Mouse (Mus musculus) hindbrain, embryonic 12.5 days (tissue): Measurements from ENCODE around the gene Igf1r. TPM values are rescaled to one million over a fixed set of nuclear protein-coding genes. Genes with fewer than 3 reads are reported as not detected.
A peak's percentile ranks its signal among the peaks of the same experiment; 100 is the strongest.

Experiments
- ATAC-seq: fragments of 200-750 bp; cut with Nextera tagmentation; 2 replicates; pipeline ENCODE4 v1.8.0; 2017; ENCODE audit warnings: moderate TSS enrichment; ENCODE audit not compliant: low FRiP score
- H3K27ac ChIP-seq: fragments of 300-500 bp; sonication (generic); 2 replicates; pipeline ENCODE4 v1.5.1; 2016; ENCODE audit warnings: mild to moderate bottlenecking
- H3K27me3 ChIP-seq: fragments of 300-500 bp; sonication (generic); 2 replicates; pipeline ENCODE4 v1.6.1; 2016; ENCODE audit warnings: mild to moderate bottlenecking
- H3K36me3 ChIP-seq: fragments of 300-500 bp; sonication (generic); 2 replicates; pipeline ENCODE4 v1.6.1; 2016; ENCODE audit warnings: mild to moderate bottlenecking
- H3K4me1 ChIP-seq: fragments of 300-500 bp; sonication (generic); 2 replicates; pipeline ENCODE4 v1.6.1; 2016
- H3K4me2 ChIP-seq: fragments of 300-500 bp; sonication (generic); replicated peaks from 2 replicates; pipeline ENCODE4 v1.6.1; 2016; ENCODE audit warnings: mild to moderate bottlenecking
- H3K4me3 ChIP-seq: fragments of 300-500 bp; sonication (generic); 2 replicates; pipeline ENCODE4 v1.5.1; 2016; ENCODE audit warnings: mild to moderate bottlenecking
- H3K9ac ChIP-seq: fragments of 300-500 bp; sonication (generic); 2 replicates; pipeline ENCODE4 v1.6.1; 2016; ENCODE audit warnings: mild to moderate bottlenecking, moderate library complexity
- H3K9me3 ChIP-seq: fragments of 300-500 bp; sonication (generic); replicated peaks from 2 replicates; pipeline ENCODE4 v1.6.1; 2016; ENCODE audit warnings: mild to moderate bottlenecking
- WGBS: fragments of 180-500 bp; shearing (Covaris S2); methylation state at CpG from one replicate; pipeline ENCODE4 v1.1.7; 2016; 5-methylcytosine and 5-hydroxymethylcytosine counted together
- polyA plus RNA-seq: library from polyadenylated mRNA; unstranded; fragments of >200 nt; fragmentation: Nextera tagmentation; extraction: Ambion mirVana; gene quantifications from 2 replicates; pipeline ENCODE4 v1.2.1, GENCODE M21; 2016

Gene Igf1r
- polyA plus RNA-seq, 1 experiment from 2014 or later = 42.3 TPM

DNA sequence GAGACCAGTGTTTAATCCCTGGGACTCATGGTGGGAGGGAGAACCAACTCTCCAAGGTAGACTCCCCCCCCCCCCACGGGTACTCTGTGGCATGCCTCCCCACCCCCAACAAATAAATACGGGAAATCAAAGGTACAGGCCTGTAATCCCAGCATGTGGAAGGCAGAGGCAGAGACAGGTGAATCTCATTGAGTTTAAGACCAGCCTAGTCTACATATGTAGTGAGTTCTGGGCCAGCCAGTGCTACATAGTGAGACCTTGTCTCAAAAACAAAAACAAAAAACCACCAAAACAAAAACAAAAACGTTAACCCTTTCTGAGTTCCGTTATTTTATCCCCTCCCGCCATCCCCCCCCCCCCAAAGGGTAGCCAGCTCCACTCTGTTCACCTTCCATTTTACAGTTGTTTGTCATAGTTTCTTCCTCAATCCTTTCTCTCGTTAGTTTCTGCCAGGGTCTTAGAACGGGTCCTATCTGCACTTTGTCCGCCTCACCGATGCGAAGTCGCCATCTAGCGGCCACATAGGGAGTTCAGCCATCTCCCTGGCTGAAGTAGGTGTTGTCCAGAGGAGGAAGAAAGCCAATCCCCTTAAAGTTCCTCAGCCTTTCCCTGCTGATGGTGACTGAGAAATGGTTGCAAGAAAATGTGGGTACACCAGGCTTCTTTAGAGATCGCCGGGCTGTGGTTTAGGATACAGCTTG is 9.1 kb downstream of the Igf1r start:
- WGBS = 14% methylated on average over 14 of the region's 14 CpGs
- no peak overlapping the region for H3K9ac ChIP-seq

DNA sequence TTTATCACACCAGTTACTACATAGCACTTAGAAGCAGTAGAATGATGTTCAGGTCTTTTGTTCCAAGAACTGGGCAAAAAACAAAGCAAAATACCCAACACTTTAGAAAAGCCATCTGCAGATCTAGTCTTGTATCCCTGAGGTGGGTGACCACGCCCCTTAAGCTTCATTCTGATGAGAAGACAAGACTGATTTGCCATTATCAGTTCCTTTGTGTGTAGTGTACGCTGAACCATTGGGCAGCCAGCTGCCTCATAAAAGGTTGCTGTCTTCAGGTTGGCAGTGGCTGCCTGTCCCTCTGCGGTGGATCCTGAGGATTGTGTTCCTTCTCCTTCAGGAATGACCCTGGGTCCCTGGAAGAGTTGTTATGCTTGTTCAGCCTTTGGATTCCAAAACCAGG is 11.1 kb downstream of the Igf1r start:
- Histone ChIP-seq H3K4me1 (peaks cover 60% of the 10 kb centered on the region), H3K9ac (no peak overlapping the region), H3K27ac (no peak overlapping the region), H3K27me3 (no peaks in the 10 kb centered on the region), H3K4me3 (no peak overlapping the region), H3K4me2 (no peak overlapping the region), H3K9me3 (no peaks in the 10 kb centered on the region), H3K36me3 (no peaks in the 10 kb centered on the region)
- ATAC-seq = no peak
- WGBS = 84% methylated on average over 3 of the region's 3 CpGs

More for the DNA sequence above, 9.1 kb downstream of the Igf1r start:
- ATAC-seq = peak; percentile 49; the same call in 1 of the 2 replicates
- Histone ChIP-seq H3K27ac (no peak overlapping the region), H3K4me2 (no peak overlapping the region), H3K27me3 (no peaks in the 10 kb centered on the region), H3K9me3 (no peaks in the 10 kb centered on the region), H3K4me1 (peaks cover 63% of the 10 kb centered on the region), H3K4me3 (no peak overlapping the region), H3K36me3 (no peaks in the 10 kb centered on the region)

DNA sequence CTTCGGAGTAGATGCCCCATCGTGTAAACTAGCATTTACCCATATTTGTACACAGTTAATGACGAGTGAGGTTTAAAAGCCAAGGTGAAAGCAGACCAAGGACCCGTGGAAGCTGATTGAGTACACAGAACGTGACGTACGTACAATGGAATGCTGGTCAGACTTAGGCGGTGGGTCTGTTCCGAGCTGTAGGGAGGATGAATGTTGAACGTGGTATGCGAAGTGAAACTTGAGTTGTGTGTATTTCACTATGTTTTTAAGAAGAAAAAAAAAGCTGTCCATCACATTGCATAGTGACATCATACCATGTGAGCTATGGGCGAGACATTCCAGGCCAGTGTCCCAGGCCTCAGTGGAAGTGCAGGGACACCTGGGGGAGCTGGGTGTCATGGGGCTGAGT is 15.8 kb downstream of the Igf1r start:
- H3K4me1 ChIP-seq = peaks cover 62% of the 10 kb centered on the region
- no peak for ATAC-seq

DNA sequence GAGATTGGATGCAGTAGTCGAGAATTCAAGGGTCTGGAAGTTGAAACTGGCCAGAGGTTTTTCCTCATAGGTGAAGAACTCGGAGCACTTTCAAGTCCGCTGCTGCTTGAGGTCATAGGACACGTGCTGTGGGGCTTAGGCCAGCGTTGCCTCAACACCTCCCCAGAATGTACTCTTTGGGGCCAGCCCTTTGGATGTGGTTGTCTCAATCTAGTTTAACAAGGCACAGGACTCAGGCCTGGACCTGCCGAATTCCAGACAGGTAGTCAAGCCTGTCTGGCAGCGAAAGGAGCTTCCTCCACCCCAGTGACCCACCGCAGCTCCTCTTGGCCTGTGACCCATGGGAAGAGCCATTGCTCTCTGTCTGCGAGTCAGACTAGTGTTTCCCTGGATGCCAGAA is 16.4 kb downstream of the Igf1r start:
- ATAC-seq = no peak
- Histone ChIP-seq H3K4me2 (no peak overlapping the region), H3K4me1 (peaks cover 65% of the 10 kb centered on the region), H3K36me3 (no peaks in the 10 kb centered on the region), H3K9me3 (no peaks in the 10 kb centered on the region), H3K27ac (no peak overlapping the region), H3K27me3 (no peaks in the 10 kb centered on the region), H3K4me3 (no peak overlapping the region), H3K9ac (no peak overlapping the region)
- WGBS = 73% methylated on average over 9 of the region's 9 CpGs

More for the DNA sequence above, 15.8 kb downstream of the Igf1r start:
- H3K27me3 ChIP-seq = no peaks in the 10 kb centered on the region
- no peak overlapping the region for H3K4me3 ChIP-seq
- no peak overlapping the region for H3K27ac ChIP-seq
- 87% methylated on average over 12 of the region's 12 CpGs for WGBS
- no peaks in the 10 kb centered on the region for H3K9me3 ChIP-seq
- H3K9ac ChIP-seq = no peak overlapping the region
- H3K36me3 ChIP-seq = no peaks in the 10 kb centered on the region
- no peak overlapping the region for H3K4me2 ChIP-seq

DNA sequence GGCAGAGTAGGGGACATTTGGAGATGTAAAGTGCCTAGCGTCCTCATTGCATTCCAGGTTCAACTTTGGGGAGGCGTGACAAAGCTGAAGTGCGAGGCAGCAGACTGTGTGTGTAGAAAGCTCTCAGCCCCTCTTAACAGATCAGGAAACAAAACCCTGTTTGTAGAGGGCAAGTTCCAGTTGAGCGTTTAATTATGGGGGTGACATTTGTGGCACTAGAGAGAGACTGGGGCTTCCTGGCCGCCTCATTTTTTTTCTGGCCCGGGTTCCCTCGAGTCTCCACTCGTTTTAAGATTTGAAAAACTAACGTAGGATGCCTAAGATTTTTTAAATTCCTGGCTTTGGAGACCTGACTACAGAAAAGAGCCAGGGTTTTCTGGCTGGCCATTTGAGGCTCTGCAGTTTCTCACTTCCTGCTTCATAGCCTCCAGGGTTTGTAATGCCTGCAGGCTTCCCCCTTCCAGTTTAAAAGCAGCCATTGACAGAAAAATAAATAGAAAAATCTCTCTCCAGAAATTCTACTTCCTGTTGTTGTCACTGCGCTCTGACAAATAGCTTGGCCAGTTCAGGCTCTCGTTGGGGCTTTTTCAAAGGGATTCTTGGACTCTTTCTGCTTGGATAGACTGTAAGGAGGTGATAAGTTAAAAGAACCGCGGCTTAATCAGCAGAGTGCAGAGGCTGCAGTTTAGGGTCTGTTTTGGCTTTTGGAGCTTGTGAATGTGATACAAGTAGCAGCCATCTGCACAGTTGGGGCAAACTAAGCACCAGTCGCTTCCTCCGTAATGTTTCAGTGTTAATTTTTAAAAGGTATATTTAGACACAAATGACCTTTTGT is 20.8 kb downstream of the Igf1r start:
- Histone ChIP-seq H3K36me3 (no peaks in the 10 kb centered on the region), H3K9me3 (no peaks in the 10 kb centered on the region), H3K4me3 (no peak overlapping the region), H3K27me3 (no peaks in the 10 kb centered on the region), H3K4me2 (peak overlapping the region; percentile 17), H3K27ac (peak overlapping the region; percentile 67), H3K4me1 (peaks cover 57% of the 10 kb centered on the region), H3K9ac (no peak overlapping the region)
- WGBS = 18% methylated on average over 15 of the region's 15 CpGs
- no peak for ATAC-seq

DNA sequence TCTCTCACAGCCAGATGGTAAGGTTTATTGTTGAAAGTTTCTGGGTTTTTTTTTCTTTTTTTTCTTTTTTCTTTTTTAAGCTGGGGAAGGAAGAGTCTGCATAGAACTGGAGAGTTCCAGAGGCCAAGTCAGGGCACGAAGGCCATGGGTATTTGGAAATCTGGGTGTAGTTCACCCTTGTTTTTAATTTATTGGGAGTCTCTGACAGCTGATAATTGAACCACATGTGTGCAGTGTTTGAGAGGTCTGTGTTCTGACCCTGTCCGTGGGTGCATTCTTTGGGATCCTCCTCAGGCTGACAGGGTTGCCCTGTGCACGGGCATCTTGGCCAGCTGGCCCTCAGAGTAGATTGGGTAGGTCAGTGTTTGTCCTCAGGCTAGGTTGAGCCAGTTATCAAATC is 29.3 kb downstream of the Igf1r start:
- Histone ChIP-seq H3K9ac (no peak overlapping the region), H3K27ac (no peak overlapping the region), H3K27me3 (no peaks in the 10 kb centered on the region), H3K4me3 (no peak overlapping the region), H3K4me2 (no peak overlapping the region), H3K9me3 (no peaks in the 10 kb centered on the region), H3K4me1 (peaks cover 34% of the 10 kb centered on the region), H3K36me3 (no peaks in the 10 kb centered on the region)
- WGBS = 74% methylated on average over 3 of the region's 3 CpGs
- no peak for ATAC-seq

DNA sequence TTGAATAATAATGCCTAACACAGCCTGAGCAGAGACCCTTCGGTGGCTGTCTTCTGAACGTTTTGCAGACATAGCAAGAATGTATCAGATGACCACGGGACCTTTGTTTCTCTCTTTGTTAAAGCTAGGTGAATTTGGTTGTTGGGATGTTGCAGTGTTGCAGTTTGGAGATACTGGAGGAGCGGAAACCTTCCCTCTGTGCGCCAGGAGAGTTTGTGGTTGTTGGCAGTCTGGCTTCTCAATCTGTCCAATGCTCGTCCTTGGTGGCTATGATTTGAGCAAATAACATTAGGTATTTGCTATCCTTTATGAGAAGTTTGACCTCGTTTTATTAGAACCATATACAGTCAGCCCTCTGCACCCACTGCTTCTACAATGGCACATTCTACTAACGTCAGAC is 30.2 kb downstream of the Igf1r start:
- Histone ChIP-seq H3K4me3 (no peak overlapping the region), H3K9ac (no peak overlapping the region), H3K36me3 (no peaks in the 10 kb centered on the region), H3K4me2 (no peak overlapping the region), H3K4me1 (peaks cover 37% of the 10 kb centered on the region), H3K27ac (no peak overlapping the region), H3K27me3 (no peaks in the 10 kb centered on the region), H3K9me3 (no peaks in the 10 kb centered on the region)
- 74% methylated on average over 8 of the region's 8 CpGs for WGBS
- no peak for ATAC-seq

DNA sequence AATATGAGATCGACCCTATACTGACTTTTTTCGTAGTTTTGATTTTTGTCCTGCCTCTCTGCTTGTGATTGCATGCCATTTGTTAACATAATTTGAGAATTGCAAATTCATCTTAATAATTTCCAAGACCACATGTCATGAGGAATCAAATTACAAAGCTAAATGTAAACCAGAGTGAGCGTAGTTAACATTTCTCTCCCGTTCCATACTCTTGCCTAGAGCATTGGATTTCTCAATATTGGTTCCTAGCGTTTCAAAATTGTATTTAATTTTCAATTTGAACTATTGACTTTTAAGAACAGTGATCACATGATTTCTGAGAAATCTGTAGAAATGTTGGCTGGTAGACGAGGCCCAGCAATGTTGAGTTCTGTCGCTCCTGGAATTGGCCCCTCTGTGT is 30.8 kb downstream of the Igf1r start:
- no peak overlapping the region for H3K27ac ChIP-seq
- H3K4me2 ChIP-seq = no peak overlapping the region
- no peak overlapping the region for H3K4me3 ChIP-seq
- H3K4me1 ChIP-seq = peaks cover 35% of the 10 kb centered on the region
- no peak overlapping the region for H3K9ac ChIP-seq
- 88% methylated on average over 7 of the region's 7 CpGs for WGBS
- H3K36me3 ChIP-seq = no peaks in the 10 kb centered on the region
- no peaks in the 10 kb centered on the region for H3K9me3 ChIP-seq
- no peak for ATAC-seq
- H3K27me3 ChIP-seq = no peaks in the 10 kb centered on the region

DNA sequence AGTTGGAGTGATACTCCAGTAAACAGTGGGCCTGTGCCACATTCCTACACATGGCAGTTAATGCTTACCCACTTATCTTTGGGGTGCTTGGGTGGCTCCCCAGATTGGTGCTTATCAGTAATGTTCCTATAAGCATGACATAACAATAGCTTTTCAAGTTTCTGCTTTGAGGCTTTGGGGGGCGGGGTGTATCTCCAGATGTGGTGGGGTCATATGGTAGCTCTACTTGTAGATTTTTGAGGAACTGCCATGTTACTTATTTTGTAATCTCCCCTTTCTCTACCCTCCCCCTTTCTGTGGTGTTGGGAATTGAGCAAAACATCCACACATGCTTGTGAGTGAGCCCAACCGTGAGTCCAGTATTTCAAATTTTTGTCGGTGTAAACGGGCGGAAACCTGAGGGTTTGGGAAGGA is 32.4 kb downstream of the Igf1r start:
- H3K9ac ChIP-seq = no peak overlapping the region
- H3K27me3 ChIP-seq = no peaks in the 10 kb centered on the region
- H3K4me3 ChIP-seq = no peak overlapping the region
- no peak overlapping the region for H3K27ac ChIP-seq
- peaks cover 37% of the 10 kb centered on the region for H3K4me1 ChIP-seq
- ATAC-seq = no peak
- 68% methylated on average over 5 of the region's 5 CpGs for WGBS
- no peaks in the 10 kb centered on the region for H3K36me3 ChIP-seq
- H3K9me3 ChIP-seq = no peaks in the 10 kb centered on the region
- no peak overlapping the region for H3K4me2 ChIP-seq

DNA sequence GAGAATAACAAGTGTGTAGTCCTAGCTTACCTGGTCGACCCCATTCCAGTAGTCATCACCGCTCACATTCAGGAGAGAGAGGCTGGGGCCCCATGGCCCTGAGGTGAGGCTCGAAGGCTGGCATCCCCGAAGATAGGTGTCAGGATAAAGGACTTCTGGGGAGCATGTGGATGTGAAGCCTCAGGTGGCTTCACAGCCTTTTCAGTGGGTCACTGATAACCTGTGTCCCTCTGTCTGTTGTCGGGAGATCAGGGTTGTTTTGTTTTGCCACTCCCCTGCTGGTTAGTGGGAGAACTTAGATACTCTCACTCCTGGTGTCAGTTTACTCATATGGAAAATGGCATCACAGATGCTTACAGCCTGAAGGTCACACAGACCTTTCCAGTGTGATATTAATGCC is 32.9 kb downstream of the Igf1r start:
- H3K4me1 ChIP-seq = peaks cover 37% of the 10 kb centered on the region
- no peak for ATAC-seq
- H3K27ac ChIP-seq = peak overlapping the region; percentile 35; the same call in 1 of the 2 replicates
- H3K4me3 ChIP-seq = no peak overlapping the region
- H3K9me3 ChIP-seq = no peaks in the 10 kb centered on the region
- no peaks in the 10 kb centered on the region for H3K36me3 ChIP-seq
- 62% methylated on average over 5 of the region's 5 CpGs for WGBS
- H3K9ac ChIP-seq = no peak overlapping the region
- H3K4me2 ChIP-seq = no peak overlapping the region
- H3K27me3 ChIP-seq = no peaks in the 10 kb centered on the region

DNA sequence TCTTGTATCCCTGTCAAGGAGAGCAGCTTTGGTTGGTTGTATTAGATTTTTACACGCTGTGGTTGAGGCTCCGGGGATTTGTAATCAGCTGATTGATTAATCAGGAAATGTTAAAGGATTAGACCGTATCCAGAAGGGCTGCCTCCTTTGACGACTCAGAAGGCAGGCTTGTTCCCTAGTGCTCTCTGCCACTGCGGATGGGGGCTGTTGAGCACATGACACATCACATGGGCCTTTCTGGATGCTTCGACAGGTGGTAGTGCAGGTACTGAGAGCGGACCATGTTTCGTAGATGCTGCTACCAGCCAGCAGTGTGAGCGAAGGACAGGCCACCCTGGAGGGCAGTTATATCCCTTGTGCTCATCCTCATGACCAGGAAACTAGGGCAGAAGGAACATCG is 33.6 kb downstream of the Igf1r start:
- Histone ChIP-seq H3K36me3 (no peaks in the 10 kb centered on the region), H3K9me3 (no peaks in the 10 kb centered on the region), H3K9ac (no peak overlapping the region), H3K4me3 (no peak overlapping the region), H3K27ac (no peak overlapping the region), H3K27me3 (no peaks in the 10 kb centered on the region), H3K4me1 (peaks cover 34% of the 10 kb centered on the region), H3K4me2 (no peak overlapping the region)
- 63% methylated on average over 10 of the region's 10 CpGs for WGBS
- ATAC-seq = peak; percentile 36; the same call in 1 of the 2 replicates

DNA sequence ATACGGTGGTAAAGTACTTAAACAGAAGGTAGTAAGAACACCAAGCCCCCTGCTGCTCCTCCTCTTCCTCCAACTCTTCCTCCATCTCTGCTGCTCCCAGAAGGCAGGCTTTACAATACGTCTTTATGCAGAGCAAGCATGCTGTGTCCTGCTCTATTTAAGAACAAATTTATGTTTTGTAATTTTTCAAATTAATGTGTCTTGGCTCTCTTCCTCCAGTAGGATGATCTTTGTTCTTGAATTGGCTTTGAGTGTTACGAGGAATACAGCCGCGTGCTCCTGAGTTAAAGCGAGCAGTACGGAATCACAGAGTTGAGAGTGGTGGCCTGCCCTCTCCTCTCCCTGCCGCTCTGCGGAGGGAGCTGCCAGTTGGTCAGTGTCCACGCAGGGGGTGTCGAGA is 34.2 kb downstream of the Igf1r start:
- Histone ChIP-seq H3K27me3 (no peaks in the 10 kb centered on the region), H3K36me3 (no peaks in the 10 kb centered on the region), H3K27ac (no peak overlapping the region), H3K4me2 (no peak overlapping the region), H3K4me1 (peaks cover 31% of the 10 kb centered on the region), H3K9ac (no peak overlapping the region), H3K4me3 (no peak overlapping the region), H3K9me3 (no peaks in the 10 kb centered on the region)
- 86% methylated on average over 11 of the region's 11 CpGs for WGBS
- no peak for ATAC-seq
